Mouse (Mus musculus) erythroblast, embryonic 14.5 days (primary cell): ENCODE measurements at regions not wholly inside any gene's neighbourhood (a gene's known extent, or its start where the extent isn't known, plus 50 kb on each side); places are given as distances from the start of the nearest gene placed in this dataset.

ENCODE experiments used
- GATA1 ChIP-seq: IDR thresholded peaks from 2 replicates; pipeline ENCODE4 v1.6.1; 2012; ENCODE audit warnings: low read length, inconsistent platforms, mixed read lengths
- TAL1 ChIP-seq: IDR thresholded peaks from 3 replicates; pipeline ENCODE4 v1.6.1; 2012; ENCODE audit warnings: low read length, inconsistent platforms, mixed read lengths

GRCm38 (mm10) chr11:64586056-64586455 is 149.6 kb upstream of the F930015N05Rik start:
- TF ChIP-seq TAL1 (no peak), GATA1 (no peak)
